Mouse (Mus musculus): Measurements from ENCODE around the gene Ppp4r1. TPM values are rescaled to one million over a fixed set of nuclear protein-coding genes. Genes with fewer than 3 reads are reported as not detected.

Ppp4r1 gene
- total and polyA plus RNA-seq, 3 experiments: 25.3 to 43.3 (median 36.9) TPM

- TF ChIP-seq EP300 (IDR thresholded peaks at IDR 0.05; ENCODE audit: insufficient read depth, low read depth, low read length) (no peak), CTCF (IDR thresholded peaks at IDR 0.05) (no peak), POLR2A (IDR thresholded peaks at IDR 0.05; ENCODE audit: insufficient read depth, low read depth, low read length) (no peak)
- intact Hi-C loops (cut with DNase I): no loop called here
- Histone ChIP-seq H3K9ac (ENCODE audit: low read depth, low read length) (no peak overlapping the region), H3K4me3 (no peak overlapping the region), H3K79me2 (replicated peaks; ENCODE audit: control insufficient read depth, insufficient read depth, low read length) (no peaks in the 10 kb centered on the region; the same call in none of the 2 replicates), H3K36me3 (ENCODE audit: control insufficient read depth, insufficient read depth, low read length) (no peaks in the 10 kb centered on the region), H3K4me1 (ENCODE audit: control insufficient read depth, insufficient read depth, low read length) (no peaks in the 10 kb centered on the region; the same call in 1 of the 2 replicates), H3K27me3 (ENCODE audit: control insufficient read depth, insufficient read depth, low read length) (no peaks in the 10 kb centered on the region), H3K27ac (no peak overlapping the region)
- DNase-seq: no peak
- 40% methylated on average over 6 of the region's 6 CpGs for WGBS
Observed at GRCm38 (mm10) chr17:65757150-65757549, 25.2 kb upstream of the Ppp4r1 start.

- peaks cover 6% of the 10 kb centered on the region for H3K4me1 ChIP-seq (ENCODE audit: control insufficient read depth, insufficient read depth, low read length)
- no peak overlapping the region for H3K27ac ChIP-seq
- WGBS: 97% methylated on average over 14 of the region's 14 CpGs
Observed at GRCm38 (mm10) chr17:65763221-65763620, 19.2 kb upstream of the Ppp4r1 start.

GRCm38 (mm10) chr17:65768486-65768885 lies 13.9 kb upstream of the Ppp4r1 start:
- Histone ChIP-seq H3K27ac (peak overlapping the region; percentile 17; the same call in 1 of the 2 replicates), H3K4me1 (ENCODE audit: control insufficient read depth, insufficient read depth, low read length) (peaks cover 22% of the 10 kb centered on the region), H3K4me3 (no peak overlapping the region), H3K36me3 (ENCODE audit: control insufficient read depth, insufficient read depth, low read length) (no peaks in the 10 kb centered on the region), H3K79me2 (replicated peaks; ENCODE audit: control insufficient read depth, insufficient read depth, low read length) (peaks cover 7% of the 10 kb centered on the region), H3K9ac (ENCODE audit: low read depth, low read length) (no peak overlapping the region), H3K27me3 (ENCODE audit: control insufficient read depth, insufficient read depth, low read length) (no peaks in the 10 kb centered on the region)
- DNase-seq: peak in 1 of 2 experiments; percentile 45
- intact Hi-C loops (cut with DNase I): loop anchor here (2.0 kb wide), 1 partner anchor 40 kb away; no protein-coding TSS in a partner anchor
- 31% methylated on average over 5 of the region's 5 CpGs for WGBS
- TF ChIP-seq CTCF (IDR thresholded peaks at IDR 0.05) (no peak), POLR2A (IDR thresholded peaks at IDR 0.05; ENCODE audit: insufficient read depth, low read depth, low read length) (no peak), EP300 (IDR thresholded peaks at IDR 0.05; ENCODE audit: insufficient read depth, low read depth, low read length) (no peak)

More at GRCm38 (mm10) chr17:65763221-65763620, 19.2 kb upstream of the Ppp4r1 start:
- no peak overlapping the region for H3K4me3 ChIP-seq
- no peaks in the 10 kb centered on the region for H3K36me3 ChIP-seq (ENCODE audit: control insufficient read depth, insufficient read depth, low read length)
- H3K27me3 ChIP-seq (ENCODE audit: control insufficient read depth, insufficient read depth, low read length): no peaks in the 10 kb centered on the region
- intact Hi-C loops (cut with DNase I): no loop called here
- H3K79me2 ChIP-seq (replicated peaks; ENCODE audit: control insufficient read depth, insufficient read depth, low read length): peaks cover 2% of the 10 kb centered on the region
- H3K9ac ChIP-seq (ENCODE audit: low read depth, low read length): no peak overlapping the region
- no peak for DNase-seq
- TF ChIP-seq EP300 (IDR thresholded peaks at IDR 0.05; ENCODE audit: insufficient read depth, low read depth, low read length): no peak
- TF ChIP-seq CTCF (IDR thresholded peaks at IDR 0.05): no peak
- no peak for TF ChIP-seq POLR2A (IDR thresholded peaks at IDR 0.05; ENCODE audit: insufficient read depth, low read depth, low read length)

- H3K36me3 ChIP-seq (ENCODE audit: control insufficient read depth, insufficient read depth, low read length): no peaks in the 10 kb centered on the region
- H3K4me3 ChIP-seq: peak overlapping the region; percentile 82
- peak overlapping the region; percentile 84 for H3K9ac ChIP-seq (ENCODE audit: low read depth, low read length)
- H3K27ac ChIP-seq: peak overlapping the region; percentile 87
- no peaks in the 10 kb centered on the region for H3K27me3 ChIP-seq (ENCODE audit: control insufficient read depth, insufficient read depth, low read length)
- peaks cover 20% of the 10 kb centered on the region for H3K4me1 ChIP-seq (ENCODE audit: control insufficient read depth, insufficient read depth, low read length)
- WGBS: 29% methylated on average over 17 of the region's 17 CpGs
- TF ChIP-seq POLR2A (IDR thresholded peaks at IDR 0.05; ENCODE audit: insufficient read depth, low read depth, low read length): no peak
- TF ChIP-seq CTCF (IDR thresholded peaks at IDR 0.05): no peak
- no peak for TF ChIP-seq EP300 (IDR thresholded peaks at IDR 0.05; ENCODE audit: insufficient read depth, low read depth, low read length)
- peak; percentile 54 to 55 for DNase-seq
- intact Hi-C loops (cut with DNase I): loop anchor here (5.0 kb wide), 1 partner anchor 59 kb away; no protein-coding TSS in a partner anchor
- H3K79me2 ChIP-seq (replicated peaks; ENCODE audit: control insufficient read depth, insufficient read depth, low read length): peaks cover 5% of the 10 kb centered on the region; the same call in 1 of the 2 replicates
Observed at GRCm38 (mm10) chr17:65770982-65771915, 11.1 kb upstream of the Ppp4r1 start.

GRCm38 (mm10) chr17:65771951-65772934 lies 10.1 kb upstream of the Ppp4r1 start, which contains the start of gene Rab31:
Rab31 (minus strand) TSS chr17:65772752.
- H3K9ac ChIP-seq (ENCODE audit: low read depth, low read length): peak within 1 kb of the TSS; percentile 84
- peak within 1 kb of the TSS; percentile 82 for H3K4me3 ChIP-seq
- DNase-seq: peak; percentile 92 to 94
- TF ChIP-seq EP300 (IDR thresholded peaks at IDR 0.05; ENCODE audit: insufficient read depth, low read depth, low read length) (no peak), POLR2A (IDR thresholded peaks at IDR 0.05; ENCODE audit: insufficient read depth, low read depth, low read length) (peak; percentile 78)
- no peaks in the 10 kb centered on the region for H3K36me3 ChIP-seq (ENCODE audit: control insufficient read depth, insufficient read depth, low read length)
- no peaks in the 10 kb centered on the region for H3K27me3 ChIP-seq (ENCODE audit: control insufficient read depth, insufficient read depth, low read length)
- under 1% methylated on average over 75 of the region's 75 CpGs for WGBS
- intact Hi-C loops (cut with DNase I): loop anchor here (1.0 to 5.0 kb wide), 2 partner anchors 10 to 60 kb away; partner anchors contain the start of gene Ppp4r1
- peaks cover 20% of the 10 kb centered on the region for H3K4me1 ChIP-seq (ENCODE audit: control insufficient read depth, insufficient read depth, low read length)
- H3K79me2 ChIP-seq (replicated peaks; ENCODE audit: control insufficient read depth, insufficient read depth, low read length): peaks cover 5% of the 10 kb centered on the region; the same call in 1 of the 2 replicates
- peak within 1 kb of the TSS; percentile 87 for H3K27ac ChIP-seq

Data from heart, adult 2 months (tissue).